Mouse (Mus musculus): ENCODE measurements around the gene Arfip1. TPM values are rescaled to one million over a fixed set of nuclear protein-coding genes. Genes with fewer than 3 reads are reported as not detected.

The Arfip1 gene
- polyA plus RNA-seq, 1 experiment from 2014 or later, result 58.2 TPM

DNA sequence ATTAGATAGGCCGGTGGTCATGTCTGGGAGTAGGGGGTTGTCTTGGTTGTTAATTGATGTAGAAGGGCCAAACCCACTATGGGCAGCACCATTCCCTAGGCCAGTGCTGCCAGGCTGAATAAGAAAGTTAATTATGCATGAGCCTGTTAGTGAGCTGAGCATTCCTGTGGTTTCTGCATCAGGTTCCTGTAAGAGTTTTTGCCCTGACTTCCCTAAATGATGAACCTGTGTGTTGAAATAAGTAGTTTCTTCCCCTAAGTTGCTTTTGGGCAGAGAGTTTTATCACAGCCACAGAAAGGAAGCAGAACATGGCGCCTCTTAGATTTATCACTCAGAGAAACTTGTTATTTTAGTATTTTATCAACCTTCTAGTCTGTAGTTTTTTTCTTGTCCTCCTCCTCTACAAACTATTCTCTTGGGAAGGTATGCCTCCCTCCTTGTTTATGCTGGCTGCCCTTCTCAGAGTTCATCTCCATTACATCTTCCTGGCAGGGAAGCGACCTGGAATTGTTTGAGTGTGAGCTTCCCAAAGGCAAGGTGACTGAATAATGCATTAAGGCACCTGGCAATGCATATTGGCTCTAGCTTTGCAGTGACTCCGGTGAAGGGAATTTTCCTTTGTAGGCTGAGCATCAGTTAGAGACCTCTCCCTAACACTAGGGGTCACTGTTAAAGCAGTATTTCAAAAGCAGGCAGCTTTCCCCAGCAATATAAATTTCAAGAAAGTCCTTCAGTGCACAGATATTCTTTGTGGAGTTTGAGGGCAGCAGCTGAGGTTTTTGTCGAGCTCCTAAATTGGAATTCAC, 32.8 kb upstream of the Arfip1 start:
- H3K27ac ChIP-seq (ENCODE audit: low read depth), result no peak overlapping the region

DNA sequence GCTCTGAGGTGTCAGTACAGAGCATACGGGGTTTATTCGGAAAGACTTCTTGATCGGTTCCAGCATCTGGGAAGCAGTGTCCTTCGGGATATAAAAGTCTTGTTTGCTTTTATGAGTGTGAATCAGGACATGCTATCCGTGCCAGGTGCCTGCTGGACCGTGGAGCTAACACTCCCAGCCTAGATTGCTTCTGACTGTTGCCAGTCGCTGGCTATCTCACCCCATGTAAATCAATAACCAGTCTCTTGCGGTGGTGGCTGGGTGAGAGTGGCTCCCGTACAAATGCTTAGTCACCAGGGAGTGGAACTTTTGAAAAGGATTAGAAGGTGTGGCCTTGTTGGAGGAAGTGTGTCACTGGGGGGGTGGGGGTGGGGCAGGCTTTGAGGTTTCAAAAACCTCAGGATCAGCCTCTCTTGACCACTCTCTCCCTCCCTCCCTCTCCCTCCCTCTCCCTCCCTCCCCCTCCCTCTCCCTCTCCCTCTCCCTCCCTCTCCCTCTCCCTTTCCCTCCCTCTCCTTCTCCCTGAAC, 27.8 kb upstream of the Arfip1 start:
- H3K4me3 ChIP-seq (ENCODE audit: low read depth, low read length), result no peak overlapping the region
- no peak overlapping the region for H3K27ac ChIP-seq (ENCODE audit: low read depth)
- H3K9ac ChIP-seq, result no peak overlapping the region
- no peak overlapping the region for H3K4me2 ChIP-seq
- no peaks in the 10 kb centered on the region for H3K9me3 ChIP-seq (ENCODE audit: low read depth, low read length)
- DNase-seq (no peak), ATAC-seq (ENCODE audit: insufficient read depth) (no peak)
- TF ChIP-seq CTCF (IDR thresholded peaks at IDR 0.05; ENCODE audit: low read depth), result no peak
- H3K36me3 ChIP-seq (ENCODE audit: insufficient read depth), result no peaks in the 10 kb centered on the region
- H3K27me3 ChIP-seq (ENCODE audit: insufficient read depth, low read length), result no peaks in the 10 kb centered on the region
- no peaks in the 10 kb centered on the region for H3K4me1 ChIP-seq (ENCODE audit: insufficient read depth)
- 73% methylated on average over 9 of the region's 9 CpGs for WGBS

More for the DNA sequence above, 32.8 kb upstream of the Arfip1 start:
- ATAC-seq (ENCODE audit: insufficient read depth), result no peak
- H3K4me2 ChIP-seq, result no peak overlapping the region
- no peaks in the 10 kb centered on the region for H3K9me3 ChIP-seq (ENCODE audit: low read depth, low read length)
- no peak overlapping the region for H3K4me3 ChIP-seq (ENCODE audit: low read depth, low read length)
- no peak overlapping the region for H3K9ac ChIP-seq
- TF ChIP-seq CTCF (IDR thresholded peaks at IDR 0.05; ENCODE audit: low read depth), result peak; percentile 74
- H3K36me3 ChIP-seq (ENCODE audit: insufficient read depth), result no peaks in the 10 kb centered on the region
- no peaks in the 10 kb centered on the region for H3K4me1 ChIP-seq (ENCODE audit: insufficient read depth)
- H3K27me3 ChIP-seq (ENCODE audit: insufficient read depth, low read length), result no peaks in the 10 kb centered on the region
- WGBS, result 27% methylated on average over 5 of the region's 5 CpGs
- peak; percentile 84 for DNase-seq

DNA sequence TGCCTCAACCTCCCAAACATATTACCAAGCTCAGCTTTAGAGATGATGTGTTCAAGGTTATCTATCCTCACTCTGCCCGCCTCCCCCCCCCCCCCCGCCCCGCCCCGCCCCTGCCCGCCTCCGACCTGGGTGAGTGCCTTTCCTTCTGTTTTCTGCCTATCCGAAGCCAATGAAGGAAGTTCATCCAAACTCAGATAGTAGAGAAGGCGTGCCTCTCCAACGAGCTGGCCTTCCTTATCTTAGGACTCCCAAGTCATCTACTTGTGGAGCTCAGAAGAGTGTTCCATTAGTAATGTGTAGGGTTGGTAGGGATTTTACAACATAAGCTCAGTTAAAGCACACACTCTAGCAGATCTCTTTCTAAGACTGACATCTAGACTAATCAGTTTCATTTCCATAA, 20.8 kb upstream of the Arfip1 start:
- H3K36me3 ChIP-seq (ENCODE audit: insufficient read depth), result no peaks in the 10 kb centered on the region
- no peak overlapping the region for H3K4me2 ChIP-seq
- H3K9me3 ChIP-seq (ENCODE audit: low read depth, low read length), result no peaks in the 10 kb centered on the region
- DNase-seq (no peak), ATAC-seq (ENCODE audit: insufficient read depth) (no peak)
- TF ChIP-seq CTCF (IDR thresholded peaks at IDR 0.05; ENCODE audit: low read depth), result no peak
- 69% methylated on average over 8 of the region's 9 CpGs for WGBS
- no peaks in the 10 kb centered on the region for H3K27me3 ChIP-seq (ENCODE audit: insufficient read depth, low read length)
- no peak overlapping the region for H3K4me3 ChIP-seq (ENCODE audit: low read depth, low read length)
- no peaks in the 10 kb centered on the region for H3K4me1 ChIP-seq (ENCODE audit: insufficient read depth)
- H3K9ac ChIP-seq, result no peak overlapping the region
- no peak overlapping the region for H3K27ac ChIP-seq (ENCODE audit: low read depth)

DNA sequence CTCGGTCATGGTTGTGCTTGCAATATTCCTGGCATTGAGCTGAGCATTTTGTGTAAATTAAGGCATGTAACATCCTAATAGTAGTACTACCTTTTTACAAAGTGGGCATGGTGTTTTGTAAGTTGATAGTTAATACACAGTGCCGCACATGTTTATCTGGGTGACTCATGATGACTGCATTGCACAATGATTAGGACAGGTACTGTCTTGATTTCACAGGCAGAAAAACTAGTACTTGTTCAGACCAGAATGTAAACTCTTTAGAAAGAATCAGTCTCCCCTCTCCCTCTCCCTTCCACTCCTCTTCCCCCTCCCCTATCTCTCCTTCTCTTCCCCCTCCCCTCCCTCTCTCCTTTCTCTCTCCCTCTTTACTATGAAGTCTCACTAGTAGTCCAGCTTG, 20.3 kb upstream of the Arfip1 start:
- no peak for DNase-seq
- no peak overlapping the region for H3K4me2 ChIP-seq
- no peaks in the 10 kb centered on the region for H3K36me3 ChIP-seq (ENCODE audit: insufficient read depth)
- 92% methylated on average over 2 of the region's 2 CpGs for WGBS
- ATAC-seq (ENCODE audit: insufficient read depth), result no peak
- no peaks in the 10 kb centered on the region for H3K4me1 ChIP-seq (ENCODE audit: insufficient read depth)
- H3K9ac ChIP-seq, result no peak overlapping the region
- no peak for TF ChIP-seq CTCF (IDR thresholded peaks at IDR 0.05; ENCODE audit: low read depth)
- no peak overlapping the region for H3K4me3 ChIP-seq (ENCODE audit: low read depth, low read length)
- H3K27me3 ChIP-seq (ENCODE audit: insufficient read depth, low read length), result no peaks in the 10 kb centered on the region
- no peaks in the 10 kb centered on the region for H3K9me3 ChIP-seq (ENCODE audit: low read depth, low read length)
- no peak overlapping the region for H3K27ac ChIP-seq (ENCODE audit: low read depth)

DNA sequence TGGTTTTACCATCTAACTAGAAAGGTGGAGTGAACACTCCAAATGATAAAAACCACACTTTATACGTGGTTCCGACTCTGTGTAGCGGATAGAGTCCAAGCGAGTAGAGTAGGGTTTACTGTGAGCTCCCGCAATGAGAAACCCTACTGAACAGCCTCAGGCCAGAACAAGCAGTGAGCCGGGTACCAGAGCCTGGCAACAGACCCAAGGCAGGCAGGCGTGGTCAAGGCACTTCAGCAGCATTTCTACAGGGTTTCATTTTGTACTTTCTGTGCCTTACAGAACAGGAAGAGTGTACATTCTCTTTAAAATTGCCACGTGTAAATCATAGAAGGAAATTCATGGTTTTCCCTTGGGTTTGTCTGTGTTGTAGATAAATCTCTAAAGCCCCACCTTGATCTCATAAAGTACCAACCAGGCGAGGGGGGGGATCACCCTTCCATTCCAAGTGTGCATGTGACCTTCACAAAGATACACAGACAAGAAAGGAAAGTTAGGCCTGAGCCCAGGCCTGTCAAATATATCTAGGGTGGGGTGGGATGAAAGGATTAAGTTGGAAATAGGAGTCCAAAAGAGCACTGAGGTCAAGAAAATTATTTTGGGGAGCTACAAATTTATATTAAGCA, 19.6 kb upstream of the Arfip1 start:
- no peak for ATAC-seq (ENCODE audit: insufficient read depth)

DNA sequence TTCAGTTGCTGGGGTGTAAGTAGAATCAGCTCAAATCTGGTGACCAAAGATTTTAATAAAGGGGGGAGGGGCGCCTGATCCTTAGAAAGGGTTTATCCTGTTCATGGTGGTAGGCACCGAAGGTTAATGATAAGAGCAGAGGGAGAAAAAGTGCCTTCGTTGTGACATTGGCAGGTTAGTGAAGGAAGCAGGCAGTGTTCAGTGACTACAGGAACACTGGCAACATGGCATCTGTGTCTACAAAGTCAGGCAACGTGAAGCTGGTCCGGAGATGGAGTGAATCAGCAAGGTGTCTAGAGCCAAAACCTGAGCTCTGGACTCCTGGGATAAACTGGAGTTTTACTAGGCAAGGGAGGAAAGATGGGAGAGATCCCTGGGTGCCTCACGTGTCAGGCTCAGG, 16.3 kb upstream of the Arfip1 start:
- TF ChIP-seq CTCF (IDR thresholded peaks at IDR 0.05; ENCODE audit: low read depth), result no peak
- H3K27me3 ChIP-seq (ENCODE audit: insufficient read depth, low read length), result no peaks in the 10 kb centered on the region
- no peak overlapping the region for H3K9ac ChIP-seq
- 67% methylated on average over 6 of the region's 6 CpGs for WGBS
- no peak overlapping the region for H3K4me3 ChIP-seq (ENCODE audit: low read depth, low read length)
- ATAC-seq (ENCODE audit: insufficient read depth) (no peak), DNase-seq (no peak)
- no peak overlapping the region for H3K4me2 ChIP-seq
- no peaks in the 10 kb centered on the region for H3K36me3 ChIP-seq (ENCODE audit: insufficient read depth)
- no peaks in the 10 kb centered on the region for H3K9me3 ChIP-seq (ENCODE audit: low read depth, low read length)
- H3K4me1 ChIP-seq (ENCODE audit: insufficient read depth), result no peaks in the 10 kb centered on the region
- no peak overlapping the region for H3K27ac ChIP-seq (ENCODE audit: low read depth)

More for the DNA sequence above, 19.6 kb upstream of the Arfip1 start:
- Histone ChIP-seq H3K9me3 (ENCODE audit: low read depth, low read length) (no peaks in the 10 kb centered on the region), H3K36me3 (ENCODE audit: insufficient read depth) (no peaks in the 10 kb centered on the region), H3K4me2 (no peak overlapping the region), H3K4me3 (ENCODE audit: low read depth, low read length) (no peak overlapping the region), H3K4me1 (ENCODE audit: insufficient read depth) (no peaks in the 10 kb centered on the region), H3K9ac (no peak overlapping the region), H3K27ac (ENCODE audit: low read depth) (no peak overlapping the region), H3K27me3 (ENCODE audit: insufficient read depth, low read length) (no peaks in the 10 kb centered on the region)
- no peak for TF ChIP-seq CTCF (IDR thresholded peaks at IDR 0.05; ENCODE audit: low read depth)
- 76% methylated on average over 9 of the region's 9 CpGs for WGBS
- no peak for DNase-seq

DNA sequence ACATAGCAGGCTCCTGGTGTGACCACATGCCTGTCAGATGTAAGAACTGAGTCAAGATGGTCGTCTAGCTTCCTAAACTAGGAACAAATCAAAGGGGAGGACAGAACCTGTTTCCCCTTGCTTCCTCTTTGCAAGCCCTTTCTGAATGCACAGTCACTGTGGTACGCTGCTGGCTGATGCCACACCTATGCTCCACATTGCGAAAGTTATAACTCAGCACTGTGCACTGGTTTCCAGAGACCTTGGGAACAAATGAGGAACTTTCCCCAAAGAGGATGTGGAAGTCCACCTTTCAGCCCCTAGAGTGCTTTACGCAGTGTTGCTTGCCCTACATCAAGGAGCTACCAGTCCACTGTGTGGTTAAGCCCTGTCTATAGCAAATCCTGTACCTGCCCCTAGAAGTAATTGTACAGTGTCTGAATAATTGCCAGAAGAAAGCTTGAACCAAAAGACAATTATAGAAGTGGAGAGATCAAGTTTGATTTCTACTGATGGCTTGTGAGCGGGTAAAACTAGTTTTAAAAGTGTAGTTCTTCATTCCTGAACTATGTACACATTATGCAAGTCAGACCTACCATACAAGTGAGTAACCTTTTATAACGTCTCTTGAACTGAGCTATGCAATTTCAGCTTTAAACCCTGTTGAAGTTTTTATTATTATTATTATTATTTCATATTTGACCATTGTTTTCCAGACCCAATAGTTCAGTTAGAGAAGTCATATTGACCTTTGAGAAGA, 15.7 kb upstream of the Arfip1 start:
- ATAC-seq (ENCODE audit: insufficient read depth), result no peak; the same call in 1 of the 2 replicates
- H3K27ac ChIP-seq (ENCODE audit: low read depth), result peak overlapping the region; percentile 59; the same call in 1 of the 2 replicates
- no peak overlapping the region for H3K4me2 ChIP-seq
- H3K9me3 ChIP-seq (ENCODE audit: low read depth, low read length), result no peaks in the 10 kb centered on the region
- no peaks in the 10 kb centered on the region for H3K4me1 ChIP-seq (ENCODE audit: insufficient read depth)
- H3K4me3 ChIP-seq (ENCODE audit: low read depth, low read length), result no peak overlapping the region
- no peaks in the 10 kb centered on the region for H3K36me3 ChIP-seq (ENCODE audit: insufficient read depth)
- DNase-seq, result no peak
- no peak for TF ChIP-seq CTCF (IDR thresholded peaks at IDR 0.05; ENCODE audit: low read depth)
- H3K9ac ChIP-seq, result no peak overlapping the region
- WGBS, result 60% methylated on average over 6 of the region's 6 CpGs
- H3K27me3 ChIP-seq (ENCODE audit: insufficient read depth, low read length), result no peaks in the 10 kb centered on the region

All from lung, embryonic 14.5 days (tissue).